Mouse (Mus musculus) embryonic facial prominence, embryonic 15.5 days (tissue): ENCODE measurements around the gene Gm20388. TPM values are rescaled to one million over a fixed set of nuclear protein-coding genes. Genes with fewer than 3 reads are reported as not detected.
A peak's percentile ranks its signal among the peaks of the same experiment; 100 is the strongest.

Experiments used
- ATAC-seq: fragments of 200-750 bp; cut with Nextera tagmentation; 2 replicates; pipeline ENCODE4 v1.8.0; 2017; ENCODE audit warnings: low read depth, moderate TSS enrichment; ENCODE audit not compliant: insufficient number of reproducible peaks, low FRiP score, low TSS enrichment
- H3K27ac ChIP-seq: fragments of 300-500 bp; sonication (generic); replicated peaks from 2 replicates; pipeline ENCODE4 v1.5.1; 2015; ENCODE audit warnings: mild to moderate bottlenecking, inconsistent platforms
- H3K27me3 ChIP-seq: fragments of 300-500 bp; sonication (generic); 2 replicates; pipeline ENCODE4 v1.6.1; 2015; ENCODE audit warnings: inconsistent platforms
- H3K36me3 ChIP-seq: fragments of 300-500 bp; sonication (generic); 2 replicates; pipeline ENCODE4 v1.6.1; 2015; ENCODE audit warnings: mild to moderate bottlenecking, inconsistent platforms
- H3K4me1 ChIP-seq: fragments of 300-500 bp; sonication (generic); 2 replicates; pipeline ENCODE4 v1.6.1; 2015; ENCODE audit warnings: inconsistent platforms
- H3K4me2 ChIP-seq: fragments of 300-500 bp; sonication (generic); replicated peaks from 2 replicates; pipeline ENCODE4 v1.6.1; 2015; ENCODE audit warnings: mild to moderate bottlenecking, inconsistent platforms
- H3K4me3 ChIP-seq: fragments of 300-500 bp; sonication (generic); replicated peaks from 2 replicates; pipeline ENCODE4 v1.5.1; 2015; ENCODE audit warnings: mild to moderate bottlenecking, inconsistent platforms
- H3K9ac ChIP-seq: fragments of 300-500 bp; sonication (generic); 2 replicates; pipeline ENCODE4 v1.6.1; 2015; ENCODE audit warnings: inconsistent platforms
- H3K9me3 ChIP-seq: fragments of 300-500 bp; sonication (generic); replicated peaks from 2 replicates; pipeline ENCODE4 v1.6.1; 2016; ENCODE audit warnings: inconsistent platforms
- WGBS: fragments of 180-500 bp; shearing (Covaris S2); methylation state at CpG from one replicate; pipeline ENCODE4 v1.1.7; 2015; 5-methylcytosine and 5-hydroxymethylcytosine counted together
- polyA plus RNA-seq: library from polyadenylated mRNA; unstranded; fragments of >200 nt; fragmentation: Nextera tagmentation; extraction: Ambion mirVana; gene quantifications from 2 replicates; pipeline ENCODE4 v1.2.1, GENCODE M21; 2015

Gm20388 gene
- polyA plus RNA-seq, 1 experiment from 2014 or later, result 8.0 TPM

- Histone ChIP-seq H3K9me3 (no peaks in the 10 kb centered on the region), H3K36me3 (no peaks in the 10 kb centered on the region), H3K27ac (no peak overlapping the region), H3K4me1 (peaks cover 18% of the 10 kb centered on the region), H3K9ac (no peak overlapping the region), H3K27me3 (no peaks in the 10 kb centered on the region; the same call in 1 of the 2 replicates), H3K4me2 (no peak overlapping the region), H3K4me3 (no peak overlapping the region)
- no peak for ATAC-seq
- WGBS, result 85% methylated on average over 8 of the region's 8 CpGs
Observed at GRCm38 (mm10) chr8:120012491-120012890, 101.8 kb downstream of the Gm20388 start.

GRCm38 (mm10) chr8:120012927-120013326 lies 102.3 kb downstream of the Gm20388 start:
- Histone ChIP-seq H3K9ac (no peak overlapping the region), H3K4me2 (no peak overlapping the region), H3K9me3 (no peaks in the 10 kb centered on the region), H3K27ac (no peak overlapping the region), H3K27me3 (no peaks in the 10 kb centered on the region; the same call in 1 of the 2 replicates), H3K36me3 (no peaks in the 10 kb centered on the region), H3K4me1 (peaks cover 18% of the 10 kb centered on the region), H3K4me3 (no peak overlapping the region)
- 0 out of 2 replicates have a peak, but pooled peaks have one; percentile 39 for ATAC-seq
- 34% methylated on average over 9 of the region's 9 CpGs for WGBS

DNA sequence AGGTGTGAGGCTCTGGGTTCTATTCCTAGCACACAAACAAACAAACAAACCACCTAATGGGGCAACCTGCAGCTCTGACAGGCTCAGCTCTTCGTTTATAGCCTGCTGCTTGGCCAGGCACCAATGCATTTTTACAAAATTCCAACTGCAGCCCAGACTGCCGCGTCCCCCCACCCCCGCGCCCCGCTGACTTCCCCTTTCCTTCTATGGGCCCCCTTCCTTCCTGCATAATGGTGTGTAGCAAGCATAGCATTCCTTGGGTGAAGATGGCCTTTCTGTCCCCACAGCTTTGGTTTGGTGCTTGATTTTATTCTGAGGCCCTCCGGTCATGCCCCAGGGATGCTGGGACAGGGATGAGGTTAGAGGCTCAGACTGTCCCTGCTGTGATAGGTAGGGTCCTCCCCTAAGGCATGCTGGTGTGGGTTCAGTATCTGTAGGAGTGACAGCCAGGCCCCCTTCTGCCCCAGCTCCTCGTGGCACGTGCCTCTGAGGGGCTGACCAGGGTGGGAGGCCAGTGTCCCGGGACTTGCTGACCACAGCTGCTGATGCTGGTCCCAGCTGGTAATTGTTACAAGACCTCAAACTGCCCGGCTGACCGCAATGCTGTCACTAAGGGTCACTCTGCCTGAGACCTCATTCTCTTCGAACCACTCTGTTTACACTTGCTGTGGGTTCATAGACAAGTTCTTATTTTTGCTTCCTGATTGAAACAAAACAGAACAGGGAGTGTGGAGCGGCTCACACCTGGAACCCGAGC lies 103.8 kb downstream of the Gm20388 start:
- no peaks in the 10 kb centered on the region for H3K36me3 ChIP-seq
- H3K9ac ChIP-seq, result no peak overlapping the region
- no peaks in the 10 kb centered on the region for H3K9me3 ChIP-seq
- H3K27me3 ChIP-seq, result no peaks in the 10 kb centered on the region
- H3K4me1 ChIP-seq, result peaks cover 18% of the 10 kb centered on the region
- WGBS, result 51% methylated on average over 15 of the region's 15 CpGs
- no peak overlapping the region for H3K4me2 ChIP-seq
- no peak overlapping the region for H3K4me3 ChIP-seq
- H3K27ac ChIP-seq, result no peak overlapping the region
- ATAC-seq, result no peak

DNA sequence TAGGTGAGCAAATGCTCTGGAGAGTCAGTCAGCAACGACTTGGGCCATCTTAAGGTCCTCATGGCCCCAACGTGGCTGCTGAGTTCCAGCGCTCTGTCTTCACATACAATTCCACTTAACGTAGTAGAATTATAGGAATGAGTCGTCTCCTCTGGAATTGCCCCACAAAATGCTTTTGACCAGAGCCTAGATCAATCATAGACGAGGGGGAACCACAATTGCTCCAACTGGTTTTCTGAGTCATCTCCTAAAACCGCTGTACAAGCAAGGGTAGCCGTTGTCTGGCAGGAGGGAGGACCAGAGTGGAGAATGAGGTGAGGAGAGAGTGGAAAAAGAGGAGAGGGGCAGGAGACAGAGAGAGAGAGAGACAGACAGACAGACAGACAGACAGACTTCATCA lies 105.3 kb downstream of the Gm20388 start:
- peaks cover 25% of the 10 kb centered on the region for H3K4me1 ChIP-seq
- ATAC-seq, result no peak
- no peak overlapping the region for H3K4me3 ChIP-seq
- no peak overlapping the region for H3K4me2 ChIP-seq
- H3K9me3 ChIP-seq, result no peaks in the 10 kb centered on the region
- no peaks in the 10 kb centered on the region for H3K36me3 ChIP-seq
- no peaks in the 10 kb centered on the region for H3K27me3 ChIP-seq
- WGBS, result 72% methylated on average over 8 of the region's 8 CpGs
- H3K9ac ChIP-seq, result no peak overlapping the region
- H3K27ac ChIP-seq, result no peak overlapping the region

DNA sequence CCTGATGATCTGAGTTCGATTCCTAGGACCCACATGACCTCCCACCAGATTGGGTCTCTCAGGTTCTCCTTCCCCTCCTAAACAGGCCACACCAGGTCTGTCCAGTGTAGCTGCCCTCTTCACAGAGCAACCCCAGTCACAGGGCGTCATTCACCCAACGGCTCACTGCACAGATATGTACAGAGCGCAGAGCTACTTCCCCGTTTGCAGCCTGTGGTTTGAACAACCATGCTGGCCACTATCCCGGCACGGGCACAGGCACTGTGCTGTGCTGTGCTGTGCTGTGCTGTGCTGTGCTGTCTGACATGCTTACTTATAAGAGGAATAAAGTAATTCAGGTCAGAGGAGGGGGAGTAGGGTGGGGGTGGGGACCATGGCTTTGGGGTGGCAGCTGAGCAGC lies 105.8 kb downstream of the Gm20388 start:
- peaks cover 26% of the 10 kb centered on the region for H3K4me1 ChIP-seq
- H3K36me3 ChIP-seq, result no peaks in the 10 kb centered on the region
- H3K9me3 ChIP-seq, result no peaks in the 10 kb centered on the region
- H3K9ac ChIP-seq, result no peak overlapping the region
- no peak for ATAC-seq
- H3K4me3 ChIP-seq, result no peak overlapping the region
- H3K27me3 ChIP-seq, result no peaks in the 10 kb centered on the region
- no peak overlapping the region for H3K4me2 ChIP-seq
- WGBS, result 77% methylated on average over 7 of the region's 7 CpGs
- H3K27ac ChIP-seq, result no peak overlapping the region

DNA sequence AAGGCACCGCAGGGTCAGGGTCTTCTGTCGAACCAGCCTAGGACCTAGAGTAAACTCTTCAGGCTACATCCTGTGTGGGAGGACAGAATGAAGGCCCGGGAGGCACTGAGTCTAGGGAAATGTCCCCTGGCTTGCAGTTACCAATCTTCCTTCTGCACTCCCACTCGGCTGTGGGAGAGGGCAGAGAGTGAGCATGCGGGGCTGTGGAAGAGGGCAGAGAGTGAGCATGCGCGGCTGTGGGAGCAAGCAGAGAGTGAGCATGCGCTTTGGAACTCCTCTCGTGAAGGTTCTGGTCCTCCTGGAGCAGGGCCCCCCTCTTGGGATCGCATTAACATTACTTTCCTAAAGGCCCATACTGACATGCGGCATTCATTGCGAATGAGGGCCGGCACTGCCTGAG lies 106.7 kb downstream of the Gm20388 start:
- no peak overlapping the region for H3K9ac ChIP-seq
- H3K27ac ChIP-seq, result no peak overlapping the region
- WGBS, result 88% methylated on average over 13 of the region's 13 CpGs
- no peak overlapping the region for H3K4me3 ChIP-seq
- H3K4me2 ChIP-seq, result no peak overlapping the region
- H3K27me3 ChIP-seq, result no peaks in the 10 kb centered on the region
- H3K9me3 ChIP-seq, result no peaks in the 10 kb centered on the region
- no peak for ATAC-seq
- no peaks in the 10 kb centered on the region for H3K36me3 ChIP-seq
- peaks cover 31% of the 10 kb centered on the region for H3K4me1 ChIP-seq

DNA sequence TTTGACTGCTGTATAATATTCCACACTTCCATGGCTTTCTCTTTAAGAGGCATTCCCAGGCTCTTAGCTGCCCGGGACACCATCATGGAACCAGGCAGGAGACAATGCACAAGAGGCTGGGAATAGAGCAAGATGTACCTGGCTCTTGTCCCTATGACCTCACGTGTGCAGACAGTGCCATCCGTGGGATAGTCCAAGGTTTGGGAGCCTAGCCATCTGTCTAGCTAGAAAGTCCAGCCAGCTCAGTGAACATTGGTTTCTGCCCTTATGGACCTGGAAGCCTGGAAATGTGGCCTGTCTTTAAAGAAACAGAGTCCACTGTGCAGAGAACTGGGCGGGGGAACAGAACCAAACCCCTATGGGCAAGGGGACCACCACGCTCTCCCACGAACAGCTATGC lies 107.1 kb downstream of the Gm20388 start:
- Histone ChIP-seq H3K27ac (no peak overlapping the region), H3K4me3 (no peak overlapping the region), H3K9ac (no peak overlapping the region), H3K36me3 (no peaks in the 10 kb centered on the region), H3K4me2 (no peak overlapping the region), H3K9me3 (no peaks in the 10 kb centered on the region), H3K27me3 (no peaks in the 10 kb centered on the region), H3K4me1 (peaks cover 31% of the 10 kb centered on the region)
- ATAC-seq, result no peak
- WGBS, result 94% methylated on average over 6 of the region's 6 CpGs

GRCm38 (mm10) chr8:120018379-120018778 lies 107.7 kb downstream of the Gm20388 start:
- Histone ChIP-seq H3K4me3 (no peak overlapping the region), H3K9ac (no peak overlapping the region), H3K36me3 (no peaks in the 10 kb centered on the region), H3K4me2 (no peak overlapping the region), H3K4me1 (peaks cover 27% of the 10 kb centered on the region), H3K27ac (no peak overlapping the region), H3K9me3 (no peaks in the 10 kb centered on the region), H3K27me3 (no peaks in the 10 kb centered on the region)
- WGBS, result 86% methylated on average over 6 of the region's 6 CpGs
- ATAC-seq, result no peak

- no peaks in the 10 kb centered on the region for H3K36me3 ChIP-seq
- H3K27me3 ChIP-seq, result no peaks in the 10 kb centered on the region
- no peak for ATAC-seq
- peaks cover 18% of the 10 kb centered on the region for H3K4me1 ChIP-seq
- H3K9me3 ChIP-seq, result no peaks in the 10 kb centered on the region
- H3K4me2 ChIP-seq, result no peak overlapping the region
- 77% methylated on average over 5 of the region's 5 CpGs for WGBS
- H3K4me3 ChIP-seq, result no peak overlapping the region
- H3K27ac ChIP-seq, result no peak overlapping the region
- H3K9ac ChIP-seq, result no peak overlapping the region
Observed at GRCm38 (mm10) chr8:120019297-120019696, 108.7 kb downstream of the Gm20388 start.

DNA sequence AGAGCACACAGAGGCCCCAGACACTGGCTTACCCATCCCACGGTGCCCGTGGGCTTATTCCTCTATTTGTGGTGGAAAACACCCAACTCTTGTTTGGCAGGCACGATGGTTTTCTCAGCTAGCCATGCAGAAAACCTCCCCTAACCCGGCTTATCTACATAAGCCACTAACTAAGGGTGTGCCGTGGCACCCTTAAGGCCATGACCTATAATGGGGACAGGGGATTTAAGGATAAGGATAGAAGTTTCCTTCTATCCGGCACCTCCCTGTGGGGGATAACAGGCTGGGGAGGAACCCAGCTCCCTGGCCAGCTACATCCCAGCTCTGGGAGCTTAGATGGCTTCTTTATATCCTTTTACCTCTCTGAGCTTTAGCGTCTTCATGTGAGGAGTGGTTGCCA lies 109.7 kb downstream of the Gm20388 start:
- no peak for ATAC-seq
- WGBS, result 55% methylated on average over 7 of the region's 7 CpGs
- no peaks in the 10 kb centered on the region for H3K9me3 ChIP-seq
- H3K9ac ChIP-seq, result no peak overlapping the region
- no peak overlapping the region for H3K4me2 ChIP-seq
- H3K4me1 ChIP-seq, result peaks cover 13% of the 10 kb centered on the region; the same call in 1 of the 2 replicates
- no peak overlapping the region for H3K4me3 ChIP-seq
- H3K27me3 ChIP-seq, result no peaks in the 10 kb centered on the region
- no peak overlapping the region for H3K27ac ChIP-seq
- H3K36me3 ChIP-seq, result no peaks in the 10 kb centered on the region

GRCm38 (mm10) chr8:120026199-120026598 lies 115.6 kb downstream of the Gm20388 start:
- no peaks in the 10 kb centered on the region for H3K36me3 ChIP-seq
- H3K4me2 ChIP-seq, result no peak overlapping the region
- H3K4me1 ChIP-seq, result peaks cover 14% of the 10 kb centered on the region; the same call in 1 of the 2 replicates
- H3K4me3 ChIP-seq, result no peak overlapping the region
- H3K9me3 ChIP-seq, result no peaks in the 10 kb centered on the region
- H3K27me3 ChIP-seq, result no peaks in the 10 kb centered on the region
- no peak overlapping the region for H3K9ac ChIP-seq
- no peak for ATAC-seq
- H3K27ac ChIP-seq, result no peak overlapping the region
- 89% methylated on average over 5 of the region's 5 CpGs for WGBS

GRCm38 (mm10) chr8:120026991-120027390 lies 116.3 kb downstream of the Gm20388 start:
- Histone ChIP-seq H3K27me3 (no peaks in the 10 kb centered on the region), H3K4me1 (peaks cover 8% of the 10 kb centered on the region; the same call in 1 of the 2 replicates), H3K27ac (no peak overlapping the region), H3K36me3 (no peaks in the 10 kb centered on the region), H3K9ac (no peak overlapping the region), H3K4me2 (no peak overlapping the region), H3K9me3 (no peaks in the 10 kb centered on the region), H3K4me3 (no peak overlapping the region)
- 81% methylated on average over 6 of the region's 6 CpGs for WGBS
- no peak for ATAC-seq
